In the genomic region with DNA sequence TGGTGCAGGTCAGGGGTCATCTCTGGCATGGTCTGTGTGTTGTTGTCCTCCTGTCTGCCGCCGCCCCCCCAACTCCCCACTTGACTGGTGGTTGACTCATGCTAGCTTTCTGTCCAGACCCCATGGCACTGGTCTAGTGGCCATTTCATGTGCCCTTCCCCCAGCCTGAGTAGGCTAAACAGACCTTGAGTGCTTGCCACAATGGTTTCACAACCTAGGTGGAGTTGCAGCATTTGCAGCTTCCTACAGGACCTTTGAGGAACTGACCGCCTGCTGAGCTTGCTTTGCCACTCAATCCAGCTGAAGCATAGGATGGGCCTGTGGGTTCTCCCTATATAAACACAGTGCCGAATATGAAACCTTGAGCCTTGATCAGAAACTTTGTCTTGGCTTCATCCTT, we compare ENCODE assay signal across 15 mouse cellular contexts. TPM values are rescaled to one million over a fixed set of nuclear protein-coding genes. Genes with fewer than 3 reads are reported as not detected.
DNase-seq lines count a peak whose midpoint lies in the region; ATAC-seq and TF ChIP-seq lines count a peak whose summit lies in the region.
"Had no signal": no experiment of that assay in that cellular context is flagged by ENCODE, and none has a peak within 500 bp of the region (broad histone marks: within the 10 kb centered on the region; RNA-seq: fewer than 3 reads in every experiment).

No protein-coding gene starts in this region.

- H3K9ac ChIP-seq in lung, postnatal 0 days (replicated peaks; ENCODE audit: low read depth), result no peak overlapping the region
- H3K9ac ChIP-seq: hindbrain, embryonic 15.5 days; limb, embryonic 15.5 days had no signal

- H3K9me3 ChIP-seq in lung, postnatal 0 days (ENCODE audit: low read length), result no peaks in the 10 kb centered on the region
- H3K9me3 ChIP-seq: hindbrain, embryonic 15.5 days; limb, embryonic 15.5 days had no signal

- H3K27me3 ChIP-seq in lung, postnatal 0 days (replicated peaks; ENCODE audit: insufficient read depth, low read length), result no peaks in the 10 kb centered on the region
- H3K27me3 ChIP-seq: hindbrain, embryonic 15.5 days; limb, embryonic 15.5 days had no signal

- WGBS in bone marrow, adult 2 months, result 63% methylated on average over 4 of the region's 4 CpGs
- WGBS in lung, postnatal 0 days, result 86% methylated on average over 4 of the region's 4 CpGs

- no peak for TF ChIP-seq CTCF in bone marrow, adult 2 months (IDR thresholded peaks at IDR 0.05; ENCODE audit: control insufficient read depth, insufficient read depth, low read length)
- no peak for TF ChIP-seq CTCF in lung, postnatal 0 days (IDR thresholded peaks at IDR 0.05)

- H3K4me1 ChIP-seq in bone marrow, adult 2 months (ENCODE audit: control insufficient read depth, insufficient read depth, low read length), result peaks cover 3% of the 10 kb centered on the region; the same call in 1 of the 2 replicates
- no peaks in the 10 kb centered on the region for H3K4me1 ChIP-seq in lung, postnatal 0 days (ENCODE audit: insufficient read depth, low read depth, low read length)
- H3K4me1 ChIP-seq: hindbrain, embryonic 15.5 days; limb, embryonic 15.5 days had no signal

- peak; percentile 78 for ATAC-seq in lung, postnatal 0 days
- ATAC-seq: forebrain, embryonic 16.5 days; intestine, postnatal 0 days had no signal

- no peak for TF ChIP-seq EP300 in lung, postnatal 0 days (IDR thresholded peaks at IDR 0.05)

- DNase-seq in lung, adult 18-20 months, result peak; percentile 61 to 66
- DNase-seq in lung, postnatal 14 days, result no peak
- DNase-seq in lung, postnatal 0 days (ENCODE audit: low spot score), result peak; percentile 44
- peak; percentile 10 for DNase-seq in skeletal muscle tissue, adult 2 months (ENCODE audit: low read depth, low spot score)
- DNase-seq in kidney, postnatal 25 days, result no peak
- no peak for DNase-seq in thymus, postnatal 14 days
- DNase-seq: cerebellum, adult 9-10 months; embryo, embryonic 11 days; heart, adult 18-20 months; kidney, postnatal 10 days had no signal

- peaks cover 4% of the 10 kb centered on the region for H3K36me3 ChIP-seq in lung, postnatal 0 days (ENCODE audit: insufficient read depth, low read length)

- H3K4me2 ChIP-seq in lung, postnatal 0 days (replicated peaks; ENCODE audit: low read depth, low read length), result no peak overlapping the region
- H3K4me2 ChIP-seq: hindbrain, embryonic 15.5 days; limb, embryonic 15.5 days had no signal

- TF ChIP-seq POLR2A in bone marrow, adult 2 months (IDR thresholded peaks at IDR 0.05; ENCODE audit: borderline replicate concordance, control insufficient read depth, low read depth, low read length), result no peak

- H3K27ac ChIP-seq in bone marrow, adult 2 months (ENCODE audit: control insufficient read depth, insufficient read depth, low read depth, low read length, poor library complexity), result peak overlapping the region; percentile 4; the same call in 1 of the 2 replicates
- H3K27ac ChIP-seq in lung, postnatal 0 days (ENCODE audit: low read length), result no peak overlapping the region
- H3K27ac ChIP-seq: hindbrain, embryonic 15.5 days; limb, embryonic 15.5 days had no signal

- no peak overlapping the region for H3K4me3 ChIP-seq in bone marrow, adult 2 months (replicated peaks; ENCODE audit: control insufficient read depth, low read depth, low read length)
- no peak overlapping the region for H3K4me3 ChIP-seq in lung, postnatal 0 days (ENCODE audit: low read depth, low read length)
- H3K4me3 ChIP-seq: hindbrain, embryonic 15.5 days; limb, embryonic 15.5 days had no signal

RNA-seq across cellular contexts. Expression of a gene that starts 15.0 kb away (rescaled TPM):
- polyA plus RNA-seq in bone marrow, adult 2 months (2011; ENCODE audit: insufficient read depth, insufficient read length, low replicate concordance, missing spikeins), result 27.0 and 44.4 TPM in 2 replicates
- polyA plus RNA-seq in lung, postnatal 0 days (2015; fragmentation: Nextera tagmentation; extraction: Ambion mirVana), result 41.1 and 41.2 TPM in 2 replicates

Comparison
In these comparisons a context has a peak if more than half of its experiments do, and no peak if none do; other contexts are left out.
1. DNase-seq: peak in lung, adult 18-20 months (2 of 2), lung, postnatal 0 days (single experiment) and skeletal muscle tissue, adult 2 months (single experiment); none in lung, postnatal 14 days (single experiment), kidney, postnatal 25 days (0 of 2) and thymus, postnatal 14 days (single experiment).